Mouse (Mus musculus) liver, adult 2 months (tissue): ENCODE measurements at regions not wholly inside any gene's neighbourhood (a gene's known extent, or its start where the extent isn't known, plus 50 kb on each side); places are given as distances from the start of the nearest gene placed in this dataset.

Experiments used
- CTCF ChIP-seq: fragments of 200-500 bp; IDR thresholded peaks from 2 replicates; pipeline ENCODE4 v1.5.1; 2011; ENCODE audit warnings: low read depth, low read length, control low read depth
- POLR2A ChIP-seq: fragments of 200-500 bp; IDR thresholded peaks from 2 replicates; pipeline ENCODE4 v1.6.1; 2011; ENCODE audit warnings: low read length, control low read depth; ENCODE audit not compliant: insufficient read depth; ENCODE audit errors: extremely low read depth

- no peak for TF ChIP-seq CTCF
- TF ChIP-seq POLR2A: no peak
These were observed 97.3 kb downstream of the Gm12689 start for GRCm38 (mm10) chr4:99392986-99393385.
